Mouse (Mus musculus): ENCODE data around the gene Gm21974. TPM values are rescaled to one million over a fixed set of nuclear protein-coding genes. Genes with fewer than 3 reads are reported as not detected.

The Gm21974 gene
- polyA plus RNA-seq, 1 experiment, result not detected

GRCm38 (mm10) chr7:127923714-127924113, 28.5 kb upstream of the Gm21974 start:
- Histone ChIP-seq H3K4me3 (replicated peaks; ENCODE audit: control insufficient read depth, low read depth, low read length) (no peak overlapping the region), H3K27ac (ENCODE audit: control insufficient read depth, insufficient read depth, low read depth, low read length, poor library complexity) (peak overlapping the region; percentile 43; the same call in 1 of the 2 replicates), H3K4me1 (ENCODE audit: control insufficient read depth, insufficient read depth, low read length) (peaks cover 3% of the 10 kb centered on the region)
- 89% methylated on average over 5 of the region's 5 CpGs for WGBS
- TF ChIP-seq CTCF (IDR thresholded peaks at IDR 0.05; ENCODE audit: control insufficient read depth, insufficient read depth, low read length) (no peak), POLR2A (IDR thresholded peaks at IDR 0.05; ENCODE audit: borderline replicate concordance, control insufficient read depth, low read depth, low read length) (no peak)

- peaks cover 3% of the 10 kb centered on the region for H3K4me1 ChIP-seq (ENCODE audit: control insufficient read depth, insufficient read depth, low read length)
- no peak overlapping the region for H3K4me3 ChIP-seq (replicated peaks; ENCODE audit: control insufficient read depth, low read depth, low read length)
- WGBS, result 20% methylated on average over 6 of the region's 6 CpGs
- peak overlapping the region; percentile 96 for H3K27ac ChIP-seq (ENCODE audit: control insufficient read depth, insufficient read depth, low read depth, low read length, poor library complexity)
- TF ChIP-seq POLR2A (IDR thresholded peaks at IDR 0.05; ENCODE audit: borderline replicate concordance, control insufficient read depth, low read depth, low read length), result no peak
- no peak for TF ChIP-seq CTCF (IDR thresholded peaks at IDR 0.05; ENCODE audit: control insufficient read depth, insufficient read depth, low read length)
These were observed 27.4 kb upstream of the Gm21974 start for GRCm38 (mm10) chr7:127922451-127923275.

GRCm38 (mm10) chr7:127921516-127921915, 26.3 kb upstream of the Gm21974 start:
- TF ChIP-seq CTCF (IDR thresholded peaks at IDR 0.05; ENCODE audit: control insufficient read depth, insufficient read depth, low read length), result peak; percentile 47; the same call in 1 of the 2 replicates
- TF ChIP-seq POLR2A (IDR thresholded peaks at IDR 0.05; ENCODE audit: borderline replicate concordance, control insufficient read depth, low read depth, low read length), result no peak
- H3K27ac ChIP-seq (ENCODE audit: control insufficient read depth, insufficient read depth, low read depth, low read length, poor library complexity), result peak overlapping the region; percentile 96; the same call in 1 of the 2 replicates
- H3K4me1 ChIP-seq (ENCODE audit: control insufficient read depth, insufficient read depth, low read length), result peaks cover 3% of the 10 kb centered on the region
- WGBS, result 45% methylated on average over 8 of the region's 8 CpGs
- no peak overlapping the region for H3K4me3 ChIP-seq (replicated peaks; ENCODE audit: control insufficient read depth, low read depth, low read length)

- TF ChIP-seq POLR2A (IDR thresholded peaks at IDR 0.05; ENCODE audit: borderline replicate concordance, control insufficient read depth, low read depth, low read length), result no peak
- TF ChIP-seq CTCF (IDR thresholded peaks at IDR 0.05; ENCODE audit: control insufficient read depth, insufficient read depth, low read length), result no peak
- peaks cover 3% of the 10 kb centered on the region for H3K4me1 ChIP-seq (ENCODE audit: control insufficient read depth, insufficient read depth, low read length)
- H3K4me3 ChIP-seq (replicated peaks; ENCODE audit: control insufficient read depth, low read depth, low read length), result no peak overlapping the region
- WGBS, result 71% methylated on average over 7 of the region's 7 CpGs
- H3K27ac ChIP-seq (ENCODE audit: control insufficient read depth, insufficient read depth, low read depth, low read length, poor library complexity), result no peak overlapping the region
These were observed 24.0 kb upstream of the Gm21974 start for GRCm38 (mm10) chr7:127919290-127919689.

GRCm38 (mm10) chr7:127918203-127918602, 22.9 kb upstream of the Gm21974 start:
- 33% methylated on average over 3 of the region's 3 CpGs for WGBS
- no peak overlapping the region for H3K4me3 ChIP-seq (replicated peaks; ENCODE audit: control insufficient read depth, low read depth, low read length)
- TF ChIP-seq CTCF (IDR thresholded peaks at IDR 0.05; ENCODE audit: control insufficient read depth, insufficient read depth, low read length), result peak; percentile 59
- no peak for TF ChIP-seq POLR2A (IDR thresholded peaks at IDR 0.05; ENCODE audit: borderline replicate concordance, control insufficient read depth, low read depth, low read length)
- peaks cover 3% of the 10 kb centered on the region for H3K4me1 ChIP-seq (ENCODE audit: control insufficient read depth, insufficient read depth, low read length)
- no peak overlapping the region for H3K27ac ChIP-seq (ENCODE audit: control insufficient read depth, insufficient read depth, low read depth, low read length, poor library complexity)

GRCm38 (mm10) chr7:127915293-127915692, 20.0 kb upstream of the Gm21974 start:
- Histone ChIP-seq H3K27ac (ENCODE audit: control insufficient read depth, insufficient read depth, low read depth, low read length, poor library complexity) (no peak overlapping the region), H3K4me1 (ENCODE audit: control insufficient read depth, insufficient read depth, low read length) (no peaks in the 10 kb centered on the region), H3K4me3 (replicated peaks; ENCODE audit: control insufficient read depth, low read depth, low read length) (no peak overlapping the region)
- 79% methylated on average over 12 of the region's 12 CpGs for WGBS
- TF ChIP-seq POLR2A (IDR thresholded peaks at IDR 0.05; ENCODE audit: borderline replicate concordance, control insufficient read depth, low read depth, low read length) (no peak), CTCF (IDR thresholded peaks at IDR 0.05; ENCODE audit: control insufficient read depth, insufficient read depth, low read length) (no peak)

GRCm38 (mm10) chr7:127912938-127913337, 17.7 kb upstream of the Gm21974 start:
- Histone ChIP-seq H3K27ac (ENCODE audit: control insufficient read depth, insufficient read depth, low read depth, low read length, poor library complexity) (no peak overlapping the region), H3K4me3 (replicated peaks; ENCODE audit: control insufficient read depth, low read depth, low read length) (peak overlapping the region; percentile 83), H3K4me1 (ENCODE audit: control insufficient read depth, insufficient read depth, low read length) (no peaks in the 10 kb centered on the region)
- TF ChIP-seq POLR2A (IDR thresholded peaks at IDR 0.05; ENCODE audit: borderline replicate concordance, control insufficient read depth, low read depth, low read length) (no peak), CTCF (IDR thresholded peaks at IDR 0.05; ENCODE audit: control insufficient read depth, insufficient read depth, low read length) (no peak)
- 3% methylated on average over 4 of the region's 4 CpGs for WGBS

- TF ChIP-seq POLR2A (IDR thresholded peaks at IDR 0.05; ENCODE audit: borderline replicate concordance, control insufficient read depth, low read depth, low read length) (peak; percentile 70; the same call in 1 of the 2 replicates), CTCF (IDR thresholded peaks at IDR 0.05; ENCODE audit: control insufficient read depth, insufficient read depth, low read length) (no peak)
- H3K4me3 ChIP-seq (replicated peaks; ENCODE audit: control insufficient read depth, low read depth, low read length), result peak within 1 kb of the TSS; percentile 83
- H3K4me1 ChIP-seq (ENCODE audit: control insufficient read depth, insufficient read depth, low read length), result no peaks in the 10 kb centered on the region
- peak within 1 kb of the TSS; percentile 66 for H3K27ac ChIP-seq (ENCODE audit: control insufficient read depth, insufficient read depth, low read depth, low read length, poor library complexity)
- WGBS, result 2% methylated on average over 40 of the region's 40 CpGs
These were observed 17.1 kb upstream of the Gm21974 start, which contains the start of gene Kat8 for GRCm38 (mm10) chr7:127912190-127912871. TSS of gene Kat8 (plus strand) at chr7:127912516.
